Mouse (Mus musculus): ENCODE results near the gene Mpo. TPM values are rescaled to one million over a fixed set of nuclear protein-coding genes. Genes with fewer than 3 reads are reported as not detected.
A peak's percentile ranks its signal among the peaks of the same experiment; 100 is the strongest.

The Mpo gene
- total RNA-seq, 2 experiments from 2014 or later: not detected

GRCm38 (mm10) chr11:87853597-87853954 lies 60.2 kb downstream of the Mpo start:
- intact Hi-C loops (cut with DNase I): no loop called here
- DNase-seq (ENCODE audit: low spot score in 2 of 2): peak; percentile 19 to 33

Small RNA genes lying within 50 kb of the gene (microRNA-seq; reads per million reads assigned to microRNA genes)
- gene Mir142: 0 reads per million in 2 experiments
- gene Mir142b: 0 reads per million in 2 experiments

Other genes starting within 250 kb of the Mpo start
- gene Gm11492, start 226.9 kb upstream of the Mpo start, total RNA-seq (2021): under 1 TPM in 1 of 2 experiments, not detected in 1; 0.17 TPM
- 100 to 1,000 TPM in 1 of 2 experiments, 10 to 100 TPM in 1; 95.3 to 109 TPM for gene Sept4, start 224.7 kb upstream of the Mpo start, total RNA-seq (2021)
- 10 to 100 TPM; 83.5 to 86.6 TPM for gene Mtmr4, start 201.4 kb upstream of the Mpo start, total RNA-seq (2021)
- gene Hsf5, start 176.4 kb upstream of the Mpo start, total RNA-seq (2021): under 1 TPM; 0.46 to 0.66 TPM
- 1 to 10 TPM; 2.6 to 4.1 TPM for gene Rnf43, start 130.9 kb upstream of the Mpo start, total RNA-seq (2021)
- gene Supt4a, start 56.0 kb upstream of the Mpo start, total RNA-seq (2021): 10 to 100 TPM; 60.6 to 67.6 TPM
- 100 to 1,000 TPM; 154 to 162 TPM for gene Tspoap1, start 33.0 kb upstream of the Mpo start, total RNA-seq (2021)
- under 1 TPM; 0.36 to 0.68 TPM for gene Lpo, start 34.7 kb downstream of the Mpo start, total RNA-seq (2021)
- 1 to 10 TPM; 5.3 to 5.6 TPM for gene Mks1, start 59.6 kb downstream of the Mpo start, total RNA-seq (2021)
- under 1 TPM; 0.13 to 0.55 TPM for gene Epx, start 82.0 kb downstream of the Mpo start, total RNA-seq (2021)
- not detected for gene Olfr462, start 98.7 kb downstream of the Mpo start, total RNA-seq (2021)
- gene Olfr463, start 103.8 kb downstream of the Mpo start, total RNA-seq (2021): not detected
- 1 to 10 TPM in 1 of 2 experiments, under 1 TPM in 1; 0.66 to 1.3 TPM for gene Olfr464, start 127.4 kb downstream of the Mpo start, total RNA-seq (2021)
- gene Dynll2, start 194.0 kb downstream of the Mpo start, total RNA-seq (2021): 100 to 1,000 TPM; 424 to 478 TPM

Data from left cerebral cortex, postnatal 14 days (tissue).